Mouse (Mus musculus) thymus, adult 2 months (tissue): ENCODE measurements around the gene Isoc2a. TPM values are rescaled to one million over a fixed set of nuclear protein-coding genes. Genes with fewer than 3 reads are reported as not detected.

Experiments used
- DNase-seq: peaks from one replicate; pipeline ENCODE4 v3.0.0; 2021
- H3K27ac ChIP-seq: fragments of 200-500 bp; 2 replicates; pipeline ENCODE4 v1.5.1; 2012; ENCODE audit warnings: low read length, control low read depth; ENCODE audit not compliant: control insufficient read depth, insufficient read depth
- H3K27me3 ChIP-seq: fragments of 200-500 bp; 2 replicates; pipeline ENCODE4 v1.6.1; 2012; ENCODE audit warnings: mild to moderate bottlenecking, low read length, moderate library complexity, mixed read lengths; ENCODE audit not compliant: control insufficient read depth, insufficient read depth
- H3K36me3 ChIP-seq: fragments of 200-500 bp; 2 replicates; pipeline ENCODE4 v1.6.1; 2012; ENCODE audit warnings: mild to moderate bottlenecking, low read length, moderate library complexity; ENCODE audit not compliant: control insufficient read depth, insufficient read depth
- H3K4me1 ChIP-seq: fragments of 200-500 bp; replicated peaks from 2 replicates; pipeline ENCODE4 v1.6.1; 2012; ENCODE audit warnings: low read length; ENCODE audit not compliant: control insufficient read depth, insufficient read depth
- H3K4me3 ChIP-seq: fragments of 200-500 bp; 2 replicates; pipeline ENCODE4 v1.5.1; 2012; ENCODE audit warnings: mild to moderate bottlenecking, low read length, control low read depth, moderate library complexity; ENCODE audit not compliant: control insufficient read depth, insufficient read depth
- CTCF ChIP-seq: fragments of 200-500 bp; IDR thresholded peaks from 2 replicates; pipeline ENCODE4 v1.5.1; 2012; ENCODE audit warnings: mild to moderate bottlenecking, control low read depth, low read length, moderate library complexity, borderline replicate concordance; ENCODE audit not compliant: control insufficient read depth, poor library complexity, insufficient read depth; ENCODE audit errors: extremely low read depth
- POLR2A ChIP-seq: fragments of 200-500 bp; IDR thresholded peaks from 2 replicates; pipeline ENCODE4 v1.6.1; 2012; ENCODE audit warnings: mild to moderate bottlenecking, low read length, control low read depth, moderate library complexity; ENCODE audit not compliant: control insufficient read depth, poor library complexity, insufficient read depth; ENCODE audit errors: extremely low read depth
- WGBS: fragments of 180-500 bp; shearing (Covaris S2); methylation state at CpG from one replicate; pipeline ENCODE4 v1.1.7; 2018; 5-methylcytosine and 5-hydroxymethylcytosine counted together
- polyA plus RNA-seq: library from polyadenylated mRNA; depleted of rRNA; stranded (reverse); fragments of >200 nt; gene quantifications from 2 replicates; pipeline ENCODE4 v1.2.3, GENCODE M21; 2012

The Isoc2a gene
- polyA plus RNA-seq, 1 experiment: 20.5 TPM

- H3K27ac ChIP-seq: no peak overlapping the region
- no peak overlapping the region for H3K4me3 ChIP-seq
- H3K27me3 ChIP-seq: peaks cover 11% of the 10 kb centered on the region
- DNase-seq: no peak
- no peak for TF ChIP-seq CTCF
- no peak for TF ChIP-seq POLR2A
- 0 out of 2 replicates have a peak, but pooled peaks cover 4% of the 10 kb centered on the region for H3K4me1 ChIP-seq
- no peaks in the 10 kb centered on the region for H3K36me3 ChIP-seq
- 88% methylated on average over 17 of the region's 17 CpGs for whole genome bisulfite sequencing
Measured at GRCm38 (mm10) chr7:4928323-4928722, 51.4 kb downstream of the Isoc2a start.

DNA sequence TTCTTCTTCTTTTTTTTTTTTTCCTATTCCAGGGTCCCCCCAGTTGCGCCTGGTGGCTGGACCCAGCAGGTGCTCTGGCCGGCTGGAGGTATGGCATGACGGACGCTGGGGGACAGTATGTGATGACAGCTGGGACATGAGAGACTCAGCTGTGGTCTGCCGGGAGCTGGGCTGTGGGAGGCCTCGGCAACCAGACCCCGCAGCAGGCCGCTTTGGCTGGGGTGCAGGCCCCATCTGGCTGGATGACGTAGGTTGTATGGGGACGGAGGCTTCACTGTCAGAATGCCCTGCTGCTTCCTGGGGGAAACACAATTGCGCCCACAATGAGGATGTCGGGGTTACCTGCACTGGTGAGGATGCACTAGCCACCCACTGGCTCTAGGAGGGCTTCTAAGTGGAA, 56.1 kb downstream of the Isoc2a start:
- DNase-seq: no peak
- Histone ChIP-seq H3K27me3 (no peaks in the 10 kb centered on the region), H3K27ac (no peak overlapping the region), H3K36me3 (no peaks in the 10 kb centered on the region), H3K4me3 (no peak overlapping the region), H3K4me1 (no peaks in the 10 kb centered on the region)
- WGBS: 63% methylated on average over 12 of the region's 12 CpGs
- no peak for TF ChIP-seq CTCF
- TF ChIP-seq POLR2A: no peak

GRCm38 (mm10) chr7:4934160-4934914, 57.4 kb downstream of the Isoc2a start:
- no peaks in the 10 kb centered on the region for H3K36me3 ChIP-seq
- DNase-seq: no peak
- H3K27ac ChIP-seq: no peak overlapping the region
- H3K4me3 ChIP-seq: no peak overlapping the region
- WGBS: 82% methylated on average over 4 of the region's 4 CpGs
- TF ChIP-seq POLR2A (no peak), CTCF (no peak)
- H3K4me1 ChIP-seq: no peaks in the 10 kb centered on the region
- no peaks in the 10 kb centered on the region for H3K27me3 ChIP-seq

DNA sequence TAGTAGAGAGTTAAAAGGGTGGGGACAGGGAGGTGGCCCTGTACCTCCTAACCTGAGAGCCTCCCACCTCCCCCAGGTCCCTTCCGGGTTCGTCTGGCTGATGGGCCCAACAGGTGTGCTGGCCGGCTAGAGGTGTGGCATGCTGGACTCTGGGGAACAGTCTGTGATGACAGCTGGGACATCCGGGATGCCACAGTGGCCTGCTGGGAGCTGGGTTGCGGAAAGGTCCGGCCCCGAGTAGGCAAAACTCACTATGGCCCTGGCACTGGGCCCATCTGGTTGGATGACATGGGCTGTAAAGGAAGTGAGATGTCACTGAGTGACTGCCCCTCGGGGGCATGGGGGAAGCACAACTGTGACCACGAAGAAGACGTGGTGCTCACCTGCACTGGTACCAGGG, 59.9 kb downstream of the Isoc2a start:
- no peak for TF ChIP-seq POLR2A
- no peak for TF ChIP-seq CTCF
- 67% methylated on average over 10 of the region's 10 CpGs for WGBS
- Histone ChIP-seq H3K4me1 (no peaks in the 10 kb centered on the region), H3K4me3 (no peak overlapping the region), H3K27me3 (no peaks in the 10 kb centered on the region), H3K27ac (no peak overlapping the region), H3K36me3 (no peaks in the 10 kb centered on the region)
- DNase-seq: no peak

- TF ChIP-seq POLR2A: no peak
- no peak for TF ChIP-seq CTCF
- Histone ChIP-seq H3K36me3 (no peaks in the 10 kb centered on the region), H3K4me1 (no peaks in the 10 kb centered on the region), H3K27ac (no peak overlapping the region), H3K4me3 (no peak overlapping the region), H3K27me3 (no peaks in the 10 kb centered on the region)
- no peak for DNase-seq
- 77% methylated on average over 11 of the region's 11 CpGs for WGBS
Measured at GRCm38 (mm10) chr7:4937392-4937791, 60.4 kb downstream of the Isoc2a start.

DNA sequence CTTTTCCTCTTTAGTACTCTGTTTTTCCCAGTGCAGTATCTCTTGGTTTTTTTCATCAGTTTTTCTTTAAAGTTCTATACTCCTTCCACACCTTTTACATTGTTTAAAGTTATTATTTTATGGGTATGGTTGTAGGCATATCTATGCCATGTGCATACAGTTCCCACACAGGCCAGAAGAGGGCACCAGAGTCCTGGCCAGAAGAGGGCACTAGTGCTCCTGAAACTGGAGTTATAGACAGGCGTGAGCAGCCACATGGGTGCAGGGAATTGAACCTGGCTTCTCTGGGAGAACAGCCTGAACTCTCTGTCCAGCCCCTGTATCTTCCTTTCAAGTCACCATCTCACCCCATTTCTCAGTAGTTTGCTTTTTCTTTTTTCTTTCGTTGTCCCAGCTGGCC, 61.5 kb downstream of the Isoc2a start:
- Histone ChIP-seq H3K36me3 (no peaks in the 10 kb centered on the region), H3K27me3 (no peaks in the 10 kb centered on the region), H3K27ac (no peak overlapping the region), H3K4me1 (peaks cover 2% of the 10 kb centered on the region), H3K4me3 (no peak overlapping the region)
- TF ChIP-seq CTCF: peak; percentile 59; the same call in 1 of the 2 replicates
- no peak for TF ChIP-seq POLR2A
- WGBS: 35% methylated on average over 2 of the region's 2 CpGs
- DNase-seq: peak; percentile 84

- TF ChIP-seq CTCF (peak; percentile 77; the same call in 1 of the 2 replicates), POLR2A (no peak)
- Histone ChIP-seq H3K27ac (no peak overlapping the region), H3K4me3 (no peak overlapping the region), H3K27me3 (no peaks in the 10 kb centered on the region), H3K4me1 (peaks cover 4% of the 10 kb centered on the region), H3K36me3 (no peaks in the 10 kb centered on the region)
- WGBS: 16% methylated on average over 9 of the region's 9 CpGs
- peak; percentile 84 for DNase-seq
Measured at GRCm38 (mm10) chr7:4940068-4940479, 63.1 kb downstream of the Isoc2a start.
